Mouse (Mus musculus) stomach, postnatal 0 days (tissue): ENCODE data around the gene Grip2. TPM values are rescaled to one million over a fixed set of nuclear protein-coding genes. Genes with fewer than 3 reads are reported as not detected.

Experiments used
- ATAC-seq: fragments of 200-750 bp; cut with Nextera tagmentation; 2 replicates; pipeline ENCODE4 v1.8.0; 2017; ENCODE audit not compliant: low FRiP score, low TSS enrichment
- DNase-seq: peaks from one replicate; pipeline ENCODE4 v3.0.0-alpha.2; 2016; ENCODE audit warnings: low spot score
- H3K27ac ChIP-seq: fragments of 300-500 bp; sonication (generic); replicated peaks from 2 replicates; pipeline ENCODE4 v1.5.1; 2014; ENCODE audit warnings: mild to moderate bottlenecking, control low read depth
- H3K27me3 ChIP-seq: fragments of 300-500 bp; sonication (generic); 2 replicates; pipeline ENCODE4 v1.6.1; 2014; ENCODE audit warnings: low read length; ENCODE audit not compliant: control insufficient read depth, insufficient read depth
- H3K36me3 ChIP-seq: fragments of 300-500 bp; sonication (generic); 2 replicates; pipeline ENCODE4 v1.6.1; 2014; ENCODE audit warnings: low read length, mixed read lengths; ENCODE audit not compliant: control insufficient read depth, insufficient read depth
- H3K4me1 ChIP-seq: fragments of 300-500 bp; sonication (generic); replicated peaks from 2 replicates; pipeline ENCODE4 v1.6.1; 2014; ENCODE audit warnings: antibody characterized with exemption; ENCODE audit not compliant: control insufficient read depth, insufficient read depth
- H3K4me2 ChIP-seq: fragments of 300-500 bp; sonication (generic); replicated peaks from 2 replicates; pipeline ENCODE4 v1.6.1; 2014; ENCODE audit warnings: low read depth, mild to moderate bottlenecking, control low read depth, moderate library complexity
- H3K4me3 ChIP-seq: fragments of 300-500 bp; sonication (generic); 2 replicates; pipeline ENCODE4 v1.5.1; 2014; ENCODE audit warnings: low read depth, low read length, control low read depth
- H3K9ac ChIP-seq: fragments of 300-500 bp; sonication (generic); 2 replicates; pipeline ENCODE4 v1.6.1; 2014; ENCODE audit warnings: mild to moderate bottlenecking, low read length, control low read depth, mixed read lengths
- H3K9me3 ChIP-seq: fragments of 300-500 bp; sonication (generic); 2 replicates; pipeline ENCODE4 v1.6.1; 2016; ENCODE audit warnings: low read length; ENCODE audit not compliant: control insufficient read depth
- CTCF ChIP-seq: IDR thresholded peaks from 2 replicates; pipeline ENCODE4 v1.5.1; 2016; ENCODE audit warnings: antibody characterized with exemption, low read depth, mild to moderate bottlenecking, moderate library complexity
- EP300 ChIP-seq: optimal IDR thresholded peaks from 2 replicates; pipeline ENCODE3; 2016; ENCODE audit warnings: antibody characterized with exemption
- WGBS: fragments of 180-500 bp; shearing (Covaris S2); extraction: QIAGEN DNeasy Blood & Tissue Kit; methylation state at CpG from one replicate; pipeline ENCODE4 v1.1.7; 2014; 5-methylcytosine and 5-hydroxymethylcytosine counted together
- polyA plus RNA-seq: library from polyadenylated mRNA; unstranded; fragments of >200 nt; fragmentation: Nextera tagmentation; extraction: Ambion mirVana; gene quantifications from 2 replicates; pipeline ENCODE4 v1.2.1, GENCODE M21; 2015

Gene Grip2
- polyA plus RNA-seq, 1 experiment from 2014 or later: 0.24 TPM

GRCm38 (mm10) chr6:91767550-91767949, 59.5 kb downstream of the Grip2 start:
- no peaks in the 10 kb centered on the region for H3K27me3 ChIP-seq
- H3K27ac ChIP-seq: no peak overlapping the region
- H3K36me3 ChIP-seq: no peaks in the 10 kb centered on the region
- H3K4me1 ChIP-seq: no peaks in the 10 kb centered on the region
- H3K9ac ChIP-seq: no peak overlapping the region
- no peak for ATAC-seq
- 59% methylated on average over 8 of the region's 8 CpGs for WGBS
- no peak overlapping the region for H3K4me3 ChIP-seq
- H3K9me3 ChIP-seq: no peaks in the 10 kb centered on the region
- TF ChIP-seq EP300 (no peak), CTCF (no peak)
- no peak for DNase-seq
- no peak overlapping the region for H3K4me2 ChIP-seq

GRCm38 (mm10) chr6:91762051-91762742, 64.9 kb downstream of the Grip2 start:
- no peak overlapping the region for H3K27ac ChIP-seq
- peak; percentile 51; the same call in 1 of the 2 replicates for TF ChIP-seq CTCF
- no peak for TF ChIP-seq EP300
- no peak overlapping the region for H3K4me3 ChIP-seq
- H3K9me3 ChIP-seq: no peaks in the 10 kb centered on the region
- ATAC-seq (no peak), DNase-seq (no peak)
- H3K4me1 ChIP-seq: no peaks in the 10 kb centered on the region
- no peaks in the 10 kb centered on the region for H3K27me3 ChIP-seq
- WGBS: 76% methylated on average over 9 of the region's 9 CpGs
- H3K9ac ChIP-seq: no peak overlapping the region
- H3K4me2 ChIP-seq: no peak overlapping the region
- H3K36me3 ChIP-seq: peaks cover 9% of the 10 kb centered on the region

DNA sequence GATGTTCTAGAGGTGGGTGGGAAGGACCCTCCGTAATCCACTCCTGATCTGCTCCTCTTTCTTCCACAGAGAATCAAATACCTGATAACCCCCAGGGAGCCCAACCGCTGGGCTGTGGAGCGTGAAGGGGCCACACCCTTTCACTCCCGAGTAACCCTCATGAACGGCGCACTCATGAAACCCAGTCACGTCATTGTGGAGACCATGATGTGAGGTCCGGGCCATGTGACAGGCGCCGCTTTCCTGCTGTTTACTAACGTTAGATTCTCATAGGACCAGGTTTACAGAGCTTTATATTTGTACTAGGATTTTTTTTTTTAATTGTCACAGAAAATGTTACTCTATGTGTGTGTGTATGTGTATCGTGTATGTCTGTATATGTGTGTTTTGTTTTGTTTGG, 72.2 kb downstream of the Grip2 start:
- no peak overlapping the region for H3K4me3 ChIP-seq
- H3K4me1 ChIP-seq: no peaks in the 10 kb centered on the region
- H3K9me3 ChIP-seq: no peaks in the 10 kb centered on the region
- H3K9ac ChIP-seq: no peak overlapping the region
- H3K27ac ChIP-seq: no peak overlapping the region
- ATAC-seq (no peak), DNase-seq (no peak)
- peaks cover 27% of the 10 kb centered on the region for H3K36me3 ChIP-seq
- H3K4me2 ChIP-seq: no peak overlapping the region
- no peaks in the 10 kb centered on the region for H3K27me3 ChIP-seq
- 82% methylated on average over 12 of the region's 12 CpGs for WGBS
- TF ChIP-seq CTCF (no peak), EP300 (no peak)

DNA sequence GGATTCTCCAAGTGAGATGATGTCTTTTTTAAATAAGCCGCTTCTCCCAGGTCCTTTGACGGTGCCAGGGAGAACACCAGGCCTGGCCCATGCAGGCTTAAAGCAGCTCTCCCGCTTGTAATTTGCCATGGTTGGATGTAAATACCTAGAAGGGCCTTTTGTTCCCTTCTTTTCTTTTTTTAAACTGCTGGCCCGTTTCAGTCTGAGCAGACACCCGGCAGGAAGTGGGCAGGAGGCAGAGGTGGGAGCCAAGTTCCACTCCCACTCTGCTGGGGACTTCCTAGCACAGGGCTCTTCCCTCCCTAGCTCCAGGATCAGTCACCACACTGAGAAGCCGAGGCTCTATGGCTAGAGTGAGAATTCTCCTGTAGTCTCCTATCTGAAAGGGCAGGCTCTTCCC, 73.0 kb downstream of the Grip2 start:
- peaks cover 25% of the 10 kb centered on the region for H3K36me3 ChIP-seq
- H3K4me3 ChIP-seq: no peak overlapping the region
- no peaks in the 10 kb centered on the region for H3K9me3 ChIP-seq
- no peak for DNase-seq
- H3K27me3 ChIP-seq: no peaks in the 10 kb centered on the region
- ATAC-seq: no peak
- WGBS: 51% methylated on average over 6 of the region's 6 CpGs
- no peak overlapping the region for H3K9ac ChIP-seq
- TF ChIP-seq CTCF: no peak
- no peak for TF ChIP-seq EP300
- H3K27ac ChIP-seq: no peak overlapping the region
- no peak overlapping the region for H3K4me2 ChIP-seq
- no peaks in the 10 kb centered on the region for H3K4me1 ChIP-seq

DNA sequence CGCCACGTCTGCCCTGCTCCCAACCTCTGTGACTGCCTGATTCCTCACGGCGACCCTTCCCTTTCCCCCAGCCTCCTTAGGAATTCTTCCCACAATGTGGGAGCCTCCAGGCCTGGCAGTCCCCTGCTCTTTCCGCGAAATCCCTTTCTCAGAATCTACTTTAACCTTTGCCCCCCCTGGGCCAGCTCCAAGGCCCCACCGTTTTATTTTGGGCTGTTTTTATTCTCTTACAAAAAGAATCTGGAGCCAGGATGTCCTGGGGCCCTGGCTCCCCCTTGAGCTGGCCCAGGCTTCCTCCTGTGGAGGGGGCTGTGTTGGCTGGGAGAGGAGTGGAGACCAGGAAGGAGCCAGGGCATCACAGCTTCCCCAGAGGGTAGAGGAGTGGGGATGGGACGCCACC, 74.2 kb downstream of the Grip2 start:
- H3K27ac ChIP-seq: peak overlapping the region; percentile 35; the same call in 1 of the 2 replicates
- H3K36me3 ChIP-seq: peaks cover 32% of the 10 kb centered on the region
- WGBS: 49% methylated on average over 8 of the region's 8 CpGs
- no peaks in the 10 kb centered on the region for H3K4me1 ChIP-seq
- no peak overlapping the region for H3K9ac ChIP-seq
- DNase-seq: no peak
- no peak overlapping the region for H3K4me2 ChIP-seq
- H3K9me3 ChIP-seq: no peaks in the 10 kb centered on the region
- TF ChIP-seq EP300 (no peak), CTCF (no peak)
- ATAC-seq: peak; percentile 54; the same call in 1 of the 2 replicates
- H3K4me3 ChIP-seq: no peak overlapping the region
- H3K27me3 ChIP-seq: no peaks in the 10 kb centered on the region

- H3K9me3 ChIP-seq: no peaks in the 10 kb centered on the region
- TF ChIP-seq EP300 (no peak), CTCF (peak; percentile 69)
- H3K9ac ChIP-seq: no peak overlapping the region
- H3K36me3 ChIP-seq: peaks cover 19% of the 10 kb centered on the region; the same call in 1 of the 2 replicates
- no peaks in the 10 kb centered on the region for H3K4me1 ChIP-seq
- no peaks in the 10 kb centered on the region for H3K27me3 ChIP-seq
- H3K4me2 ChIP-seq: no peak overlapping the region
- WGBS: 72% methylated on average over 3 of the region's 3 CpGs
- DNase-seq (no peak), ATAC-seq (no peak)
- no peak overlapping the region for H3K4me3 ChIP-seq
- H3K27ac ChIP-seq: no peak overlapping the region
Measured at GRCm38 (mm10) chr6:91750976-91751375, 76.1 kb downstream of the Grip2 start.
